ENCODE assay signal across 15 mouse cellular contexts in the genomic region with DNA sequence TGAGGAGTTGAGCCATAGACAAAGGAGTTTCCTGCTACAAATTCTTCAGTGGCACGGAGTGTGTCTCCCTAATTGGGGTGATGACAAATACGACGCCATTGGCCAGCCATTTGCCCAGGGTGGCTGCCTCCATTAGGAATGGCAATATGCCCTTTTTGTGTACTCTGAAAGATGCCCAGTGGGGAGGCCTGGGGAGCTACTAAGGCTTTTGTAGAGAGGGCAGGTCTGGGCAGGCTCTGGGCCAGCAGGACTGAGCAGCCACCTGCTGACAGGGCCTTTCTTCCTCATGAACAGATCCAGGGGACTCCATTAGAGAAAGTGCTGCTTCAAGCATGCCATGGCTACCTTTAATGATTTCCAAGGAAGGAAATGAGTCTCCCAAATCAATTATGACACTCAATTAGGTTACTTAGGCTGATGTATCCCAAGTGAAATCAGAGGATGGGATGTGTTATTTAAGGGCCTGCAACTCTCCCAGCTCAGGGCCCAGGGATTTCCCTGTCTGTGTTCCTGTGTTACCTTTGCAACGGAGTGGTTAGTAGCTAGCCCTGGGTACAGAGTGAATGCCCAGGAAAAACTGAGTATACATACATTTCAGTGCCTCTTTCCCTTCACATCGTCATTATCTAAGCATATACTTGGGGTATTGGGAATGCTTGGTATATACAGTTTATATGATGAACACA. TPM values are rescaled to one million over a fixed set of nuclear protein-coding genes. Genes with fewer than 3 reads are reported as not detected.
DNase-seq lines count a peak whose midpoint lies in the region; ATAC-seq lines count a peak whose summit lies in the region.
"Had no signal": no experiment of that assay in that cellular context is flagged by ENCODE, and none has a peak within 500 bp of the region (broad histone marks: within the 10 kb centered on the region; RNA-seq: fewer than 3 reads in every experiment).

No protein-coding gene starts in this region.

- H3K4me1 ChIP-seq in forebrain, embryonic 13.5 days = 0 out of 2 replicates have a peak, but pooled peaks cover 9% of the 10 kb centered on the region
- no peaks in the 10 kb centered on the region for H3K4me1 ChIP-seq in hindbrain, embryonic 16.5 days (ENCODE audit: control insufficient read depth, insufficient read depth, low read depth, low read length)
- H3K4me1 ChIP-seq: megakaryocyte, embryonic 14.5 days had no signal

- no peaks in the 10 kb centered on the region for H3K27me3 ChIP-seq in forebrain, embryonic 13.5 days
- H3K27me3 ChIP-seq in hindbrain, embryonic 16.5 days (replicated peaks; ENCODE audit: control insufficient read depth, insufficient read depth, low read length) = peaks cover 10% of the 10 kb centered on the region
- H3K27me3 ChIP-seq: megakaryocyte, embryonic 14.5 days had no signal

- intact Hi-C loops in gastrocnemius, postnatal 36 days (cut with DNase I) = no loop called here

- 15% methylated on average over 5 of the region's 5 CpGs for WGBS in forebrain, embryonic 13.5 days
- 28% methylated on average over 5 of the region's 5 CpGs for WGBS in hindbrain, embryonic 16.5 days

- no peak overlapping the region for H3K4me2 ChIP-seq in forebrain, embryonic 13.5 days
- H3K4me2 ChIP-seq in hindbrain, embryonic 16.5 days (ENCODE audit: low read length) = no peak overlapping the region
- H3K4me2 ChIP-seq: lung, embryonic 14.5 days had no signal

- peak; percentile 58 for DNase-seq in MN1 (ENCODE audit: low spot score)
- peak; percentile 23 for DNase-seq in embryo, embryonic 10 days (ENCODE audit: low spot score)
- DNase-seq in gastrocnemius, postnatal 36 days = no peak
- no peak for DNase-seq in lung, postnatal 4 days
- no peak for DNase-seq in right cerebral cortex, adult 2 months (ENCODE audit: low spot score in 2 of 2)
- DNase-seq: adrenal gland, postnatal 36 days; cerebellum, postnatal 36 days; heart, postnatal 36 days; kidney, adult 8-10 months; lung, embryonic 14.5 days; right cerebral cortex, postnatal 14 days had no signal

- ATAC-seq in forebrain, embryonic 13.5 days = peak; percentile 91
- peak; percentile 52; the same call in 1 of the 2 replicates for ATAC-seq in hindbrain, embryonic 16.5 days

- no peaks in the 10 kb centered on the region for H3K9me3 ChIP-seq in forebrain, embryonic 13.5 days (replicated peaks)
- no peaks in the 10 kb centered on the region for H3K9me3 ChIP-seq in hindbrain, embryonic 16.5 days (ENCODE audit: control insufficient read depth, low read length)

- 0 out of 2 replicates have a peak overlapping the region, but pooled peaks have one; percentile 7 for H3K27ac ChIP-seq in forebrain, embryonic 13.5 days
- no peak overlapping the region for H3K27ac ChIP-seq in hindbrain, embryonic 16.5 days (ENCODE audit: low read depth, low read length)

- H3K36me3 ChIP-seq in forebrain, embryonic 13.5 days (ENCODE audit: poor library complexity, severe bottlenecking) = no peaks in the 10 kb centered on the region
- H3K36me3 ChIP-seq in hindbrain, embryonic 16.5 days (ENCODE audit: control insufficient read depth, insufficient read depth, low read length) = no peaks in the 10 kb centered on the region

- H3K9ac ChIP-seq in forebrain, embryonic 13.5 days = no peak overlapping the region
- no peak overlapping the region for H3K9ac ChIP-seq in hindbrain, embryonic 16.5 days (ENCODE audit: low read depth, low read length)
- H3K9ac ChIP-seq: lung, embryonic 14.5 days had no signal

- H3K4me3 ChIP-seq in forebrain, embryonic 13.5 days = no peak overlapping the region
- H3K4me3 ChIP-seq in hindbrain, embryonic 16.5 days (ENCODE audit: low read length) = no peak overlapping the region
- H3K4me3 ChIP-seq: erythroblast, embryonic 14.5 days; megakaryocyte, embryonic 14.5 days had no signal

RNA-seq across cellular contexts. Expression of a gene that starts 41.5 kb away (rescaled TPM):
- 265 and 298 TPM in 2 replicates for polyA plus RNA-seq in forebrain, embryonic 13.5 days (2015; fragmentation: Nextera tagmentation; extraction: Ambion mirVana)
- 123 and 131 TPM in 2 replicates for polyA plus RNA-seq in hindbrain, embryonic 16.5 days (2015; fragmentation: Nextera tagmentation; extraction: Ambion mirVana)
- 10 to 100 TPM; 55.3 to 61.0 TPM for total RNA-seq in gastrocnemius, postnatal 36 days (2021)

Comparison
In these comparisons a context has a peak if more than half of its experiments do, and no peak if none do; other contexts are left out.
1. DNase-seq: peak in MN1 (single experiment) and embryo, embryonic 10 days (single experiment); none in gastrocnemius, postnatal 36 days (0 of 2), lung, postnatal 4 days (0 of 2) and right cerebral cortex, adult 2 months (0 of 2).